Mouse (Mus musculus) lung, embryonic 16.5 days (tissue): Measurements from ENCODE around the gene Memo1. TPM values are rescaled to one million over a fixed set of nuclear protein-coding genes. Genes with fewer than 3 reads are reported as not detected.

Experiments used
- ATAC-seq: fragments of 200-750 bp; cut with Nextera tagmentation; 2 replicates; pipeline ENCODE4 v1.8.0; 2017; ENCODE audit warnings: low read depth, mild to moderate bottlenecking, moderate library complexity
- H3K27ac ChIP-seq: fragments of 300-500 bp; sonication (generic); 2 replicates; pipeline ENCODE4 v1.5.1; 2014; ENCODE audit warnings: mild to moderate bottlenecking, control low read depth, low read length
- H3K27me3 ChIP-seq: fragments of 300-500 bp; sonication (generic); 2 replicates; pipeline ENCODE4 v1.6.1; 2014; ENCODE audit warnings: low read depth, low read length, mixed read lengths; ENCODE audit not compliant: control insufficient read depth, insufficient read depth
- H3K36me3 ChIP-seq: fragments of 300-500 bp; sonication (generic); 2 replicates; pipeline ENCODE4 v1.6.1; 2014; ENCODE audit warnings: low read length; ENCODE audit not compliant: control insufficient read depth, insufficient read depth
- H3K4me1 ChIP-seq: fragments of 300-500 bp; sonication (generic); replicated peaks from 2 replicates; pipeline ENCODE4 v1.6.1; 2014; ENCODE audit warnings: low read length, mixed read lengths; ENCODE audit not compliant: control insufficient read depth, insufficient read depth
- H3K4me2 ChIP-seq: fragments of 300-500 bp; sonication (generic); 2 replicates; pipeline ENCODE4 v1.6.1; 2014; ENCODE audit warnings: low read depth, low read length, control low read depth
- H3K4me3 ChIP-seq: fragments of 300-500 bp; sonication (generic); 2 replicates; pipeline ENCODE4 v1.5.1; 2014; ENCODE audit warnings: mild to moderate bottlenecking, low read length, control low read depth
- H3K9ac ChIP-seq: fragments of 300-500 bp; sonication (generic); 2 replicates; pipeline ENCODE4 v1.6.1; 2014; ENCODE audit warnings: low read length, control low read depth
- H3K9me3 ChIP-seq: fragments of 300-500 bp; sonication (generic); 2 replicates; pipeline ENCODE4 v1.6.1; 2016; ENCODE audit warnings: low read length; ENCODE audit not compliant: control insufficient read depth
- WGBS: fragments of 180-500 bp; shearing (Covaris S2); extraction: QIAGEN DNeasy Blood & Tissue Kit; methylation state at CpG from one replicate; pipeline ENCODE4 v1.1.7; 2014; 5-methylcytosine and 5-hydroxymethylcytosine counted together
- polyA plus RNA-seq: library from polyadenylated mRNA; unstranded; fragments of >200 nt; fragmentation: Nextera tagmentation; extraction: Ambion mirVana; gene quantifications from 2 replicates; pipeline ENCODE4 v1.2.1, GENCODE M21; 2015

The Memo1 gene
- polyA plus RNA-seq, 1 experiment from 2014 or later: 85.1 TPM

DNA sequence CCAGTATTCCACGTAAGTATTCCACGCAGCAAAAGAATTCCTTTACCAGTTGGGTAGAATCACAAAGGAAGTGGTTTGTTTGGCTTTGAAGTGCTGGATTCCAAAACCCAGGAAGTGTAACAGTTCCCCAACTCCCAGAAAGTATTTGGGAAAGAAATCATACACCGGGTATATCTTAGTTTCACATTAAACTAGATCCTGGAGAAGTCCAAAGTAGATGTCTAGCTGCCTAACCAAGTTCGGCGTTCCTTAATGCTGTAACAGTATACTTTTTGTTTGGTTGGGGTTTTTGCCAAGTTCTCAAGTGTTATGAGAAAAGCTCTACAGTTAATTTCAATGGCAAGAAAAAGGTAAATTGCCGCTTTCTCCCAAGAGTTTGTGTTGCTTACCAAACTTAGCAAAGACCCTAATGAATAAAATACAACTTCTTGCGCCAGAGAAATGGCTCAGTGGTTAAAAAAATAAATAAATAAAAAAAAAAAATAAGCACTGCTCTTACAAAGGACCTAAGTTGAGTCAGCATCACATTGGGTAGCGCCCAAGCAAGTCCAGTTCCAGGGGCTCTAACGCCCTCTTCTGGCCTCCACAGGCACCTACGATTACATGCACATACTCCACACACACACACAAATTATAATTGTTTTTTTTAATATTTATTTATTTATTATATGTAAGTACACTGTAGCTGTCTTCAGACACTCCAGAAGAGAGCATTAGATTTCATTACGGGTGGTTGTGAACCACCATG is 929 bp upstream of the Memo1 start:
- Histone ChIP-seq H3K4me3 (peak overlapping the region; percentile 91), H3K4me2 (peak overlapping the region; percentile 81), H3K9me3 (no peaks in the 10 kb centered on the region), H3K36me3 (peaks cover 13% of the 10 kb centered on the region), H3K27ac (peak overlapping the region; percentile 99), H3K4me1 (peaks cover 11% of the 10 kb centered on the region), H3K9ac (peak overlapping the region; percentile 95), H3K27me3 (no peaks in the 10 kb centered on the region)
- WGBS: 33% methylated on average over 11 of the region's 11 CpGs
- ATAC-seq: no peak

DNA sequence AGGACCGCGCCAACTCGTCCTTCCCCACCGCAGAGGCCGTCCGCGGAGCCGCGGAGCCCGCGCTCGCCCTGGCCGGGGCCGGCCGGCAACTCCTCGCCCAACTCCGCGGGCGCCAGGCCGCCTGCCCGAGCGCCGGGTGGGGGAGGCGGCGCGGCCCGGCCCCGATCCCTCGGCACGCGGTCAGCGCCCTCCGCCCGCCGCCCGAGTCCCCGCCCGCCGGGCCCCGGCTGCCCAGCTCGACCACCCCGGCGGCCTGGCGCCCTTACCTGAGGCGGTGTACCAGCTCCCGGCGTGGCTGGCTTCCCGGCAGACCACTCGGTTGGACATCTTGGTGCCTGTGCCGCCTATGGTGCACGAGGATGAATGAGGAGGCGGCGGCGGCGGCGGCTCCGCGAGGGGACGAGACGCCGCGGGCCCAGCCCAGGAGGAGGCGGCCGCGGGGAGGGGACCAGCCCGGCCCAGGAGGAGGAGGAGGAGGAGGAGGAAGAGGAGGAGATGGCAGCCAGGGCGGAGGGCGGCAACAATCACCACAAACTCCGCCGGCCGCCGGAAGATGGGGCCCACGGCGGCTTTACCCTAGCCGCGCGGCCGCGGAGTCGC is 795 bp downstream of the Memo1 start:
- under 1% methylated on average over 67 of the region's 80 CpGs for WGBS
- peak overlapping the region; percentile 91 for H3K4me3 ChIP-seq
- ATAC-seq: peak; percentile 92
- peak overlapping the region; percentile 78 for H3K4me2 ChIP-seq
- H3K27ac ChIP-seq: peak overlapping the region; percentile 99
- no peaks in the 10 kb centered on the region for H3K27me3 ChIP-seq
- no peaks in the 10 kb centered on the region for H3K9me3 ChIP-seq
- H3K36me3 ChIP-seq: peaks cover 11% of the 10 kb centered on the region
- peaks cover 11% of the 10 kb centered on the region for H3K4me1 ChIP-seq
- H3K9ac ChIP-seq: peak overlapping the region; percentile 95

DNA sequence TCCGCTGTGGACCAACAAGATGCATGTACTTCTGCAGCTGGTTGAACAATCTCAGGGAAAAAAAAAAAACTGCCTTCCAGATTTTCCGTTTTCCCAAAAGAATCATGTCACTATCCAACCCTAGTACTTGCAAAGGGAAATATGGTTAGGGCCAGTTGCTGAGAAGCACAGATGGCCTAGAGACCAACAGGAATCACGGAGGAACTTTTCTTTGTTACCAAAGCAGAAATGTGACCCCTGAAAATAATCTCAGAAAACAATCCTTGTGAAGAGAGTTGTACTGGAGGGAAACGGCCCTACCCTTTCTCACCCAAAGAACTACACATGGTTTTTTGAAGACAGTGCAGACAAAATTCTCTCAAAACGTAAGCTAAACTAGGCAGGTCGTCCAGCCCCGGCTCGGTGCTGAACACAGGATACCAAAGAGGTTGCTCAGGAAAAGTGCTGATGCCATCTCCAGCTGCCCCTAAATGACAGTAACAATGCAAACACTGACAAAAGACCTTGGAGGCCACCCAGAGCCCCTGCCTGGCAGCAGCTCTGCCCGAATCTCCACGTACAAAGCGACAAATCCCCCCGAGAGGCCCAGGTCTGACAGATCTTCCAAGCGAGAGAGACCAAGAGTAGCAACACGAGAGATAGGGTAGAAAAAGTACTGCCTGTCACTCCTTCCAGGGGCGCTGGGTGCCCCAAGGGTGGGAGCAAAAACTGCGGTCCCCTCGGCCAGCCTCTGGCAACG is 1.5 kb downstream of the Memo1 start:
- WGBS: 1% methylated on average over 18 of the region's 18 CpGs

DNA sequence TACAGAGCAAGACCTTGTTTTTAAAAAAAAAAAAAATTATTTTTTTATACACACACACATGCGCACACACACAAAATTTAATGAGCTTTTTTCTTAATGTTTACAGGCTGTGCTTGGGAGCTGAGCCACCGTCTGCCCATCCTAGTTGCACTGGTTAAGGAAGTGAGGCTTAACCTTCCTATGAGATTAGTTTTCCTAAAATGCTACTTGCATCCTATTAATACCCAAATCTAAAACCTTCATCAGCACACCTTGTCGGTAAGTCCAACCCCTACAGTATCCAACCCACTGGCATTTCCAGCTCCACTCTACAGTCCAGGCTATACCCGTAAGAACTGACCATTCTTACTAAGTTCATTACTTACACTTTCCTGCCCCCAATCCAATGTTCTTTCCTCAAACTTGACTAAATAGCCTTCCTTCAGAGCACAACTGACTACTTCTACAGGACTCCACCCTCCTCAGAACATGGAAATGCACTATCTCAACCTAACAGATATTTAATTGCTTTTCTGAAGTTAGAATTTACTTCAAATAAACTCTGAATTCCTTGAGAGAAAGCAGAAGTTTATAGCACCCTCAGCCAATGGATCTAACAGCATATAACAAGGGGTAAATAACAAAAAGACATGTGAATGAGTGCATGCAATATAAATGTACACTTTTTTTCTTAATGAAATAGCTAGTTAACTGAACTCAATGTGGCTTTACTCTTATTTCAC is 3.5 kb downstream of the Memo1 start:
- Histone ChIP-seq H3K4me3 (no peak overlapping the region), H3K27me3 (no peaks in the 10 kb centered on the region), H3K9me3 (no peaks in the 10 kb centered on the region), H3K36me3 (no peaks in the 10 kb centered on the region), H3K4me2 (no peak overlapping the region), H3K27ac (no peak overlapping the region), H3K4me1 (peaks cover 11% of the 10 kb centered on the region), H3K9ac (no peak overlapping the region)
- WGBS: 79% methylated on average over 4 of the region's 4 CpGs
- no peak for ATAC-seq

More for the DNA sequence above, 1.5 kb downstream of the Memo1 start:
- Histone ChIP-seq H3K27me3 (no peaks in the 10 kb centered on the region), H3K4me1 (peaks cover 11% of the 10 kb centered on the region), H3K9me3 (no peaks in the 10 kb centered on the region), H3K27ac (peak overlapping the region; percentile 99), H3K4me2 (peak overlapping the region; percentile 78), H3K4me3 (peak overlapping the region; percentile 91), H3K36me3 (peaks cover 6% of the 10 kb centered on the region), H3K9ac (peak overlapping the region; percentile 95)
- no peak for ATAC-seq

DNA sequence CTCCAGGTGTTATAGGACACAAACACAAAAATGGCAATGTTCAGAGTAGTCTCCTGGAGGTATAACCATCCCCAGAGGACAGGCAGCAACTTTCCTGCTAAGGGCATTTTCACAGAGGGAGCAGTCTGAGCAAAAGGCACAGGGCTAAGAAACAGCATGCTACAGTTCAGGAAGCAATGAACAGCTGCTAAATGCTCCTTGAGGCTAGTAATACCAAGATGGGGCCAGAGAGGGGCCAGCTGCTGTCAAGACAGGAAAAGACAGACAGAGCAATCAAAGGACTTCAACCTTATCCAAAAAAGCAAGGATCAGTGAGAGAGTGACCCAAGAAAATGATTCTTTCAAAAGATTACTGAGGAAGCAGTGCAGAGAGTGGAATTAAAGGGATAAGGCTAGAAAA is 4.5 kb downstream of the Memo1 start:
- Histone ChIP-seq H3K27me3 (no peaks in the 10 kb centered on the region), H3K27ac (no peak overlapping the region), H3K4me1 (peaks cover 9% of the 10 kb centered on the region), H3K9ac (no peak overlapping the region), H3K9me3 (no peaks in the 10 kb centered on the region), H3K4me3 (no peak overlapping the region), H3K36me3 (no peaks in the 10 kb centered on the region), H3K4me2 (no peak overlapping the region)
- no peak for ATAC-seq

DNA sequence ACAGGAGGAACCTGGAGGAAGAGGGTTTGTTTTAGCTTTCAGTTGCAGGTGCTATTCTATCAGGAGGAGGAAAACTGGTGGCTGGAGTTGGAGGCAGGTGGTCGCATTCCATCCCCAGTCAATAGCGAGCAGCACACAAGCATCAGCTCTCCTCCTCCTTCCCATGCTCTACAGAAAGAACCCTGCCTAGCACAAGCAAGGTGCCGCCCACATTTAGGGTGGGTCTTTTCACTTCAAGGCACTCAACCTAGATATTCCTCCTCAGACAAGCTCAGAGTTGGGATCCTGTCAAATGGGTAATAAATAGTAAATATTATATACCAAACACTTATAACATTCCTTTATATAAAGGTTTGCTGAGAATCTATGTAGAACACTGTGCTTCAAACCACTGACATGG is 5.1 kb downstream of the Memo1 start:
- no peaks in the 10 kb centered on the region for H3K36me3 ChIP-seq
- WGBS: 55% methylated on average over 3 of the region's 3 CpGs
- H3K9ac ChIP-seq: no peak overlapping the region
- H3K4me2 ChIP-seq: no peak overlapping the region
- H3K9me3 ChIP-seq: no peaks in the 10 kb centered on the region
- H3K27me3 ChIP-seq: no peaks in the 10 kb centered on the region
- no peak overlapping the region for H3K27ac ChIP-seq
- no peak overlapping the region for H3K4me3 ChIP-seq
- peaks cover 9% of the 10 kb centered on the region for H3K4me1 ChIP-seq
- ATAC-seq: no peak

DNA sequence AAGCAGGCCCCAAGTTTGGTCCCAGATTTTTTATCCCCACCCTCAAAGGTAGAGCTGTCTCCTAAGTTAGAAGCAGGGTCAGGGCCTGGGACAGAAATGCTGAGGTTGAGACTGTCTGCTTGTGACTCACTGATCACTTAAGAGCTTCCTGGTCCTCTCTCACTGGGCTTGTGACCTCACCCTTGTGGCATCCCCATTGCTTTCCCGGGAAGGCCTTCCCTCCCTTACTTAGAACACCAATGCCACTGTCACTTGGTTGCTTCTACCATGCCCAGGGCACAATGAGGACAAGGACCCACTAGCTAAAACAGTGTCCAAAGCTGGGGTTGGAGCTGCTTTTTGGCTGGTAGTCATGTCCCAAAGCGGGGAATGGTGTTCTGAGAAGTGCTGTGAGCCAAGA is 6.7 kb downstream of the Memo1 start:
- Histone ChIP-seq H3K36me3 (no peaks in the 10 kb centered on the region), H3K4me2 (no peak overlapping the region), H3K27me3 (no peaks in the 10 kb centered on the region), H3K27ac (no peak overlapping the region), H3K4me1 (peaks cover 11% of the 10 kb centered on the region), H3K4me3 (no peak overlapping the region), H3K9ac (no peak overlapping the region), H3K9me3 (no peaks in the 10 kb centered on the region)
- WGBS: 68% methylated on average over 2 of the region's 2 CpGs
- ATAC-seq: no peak

DNA sequence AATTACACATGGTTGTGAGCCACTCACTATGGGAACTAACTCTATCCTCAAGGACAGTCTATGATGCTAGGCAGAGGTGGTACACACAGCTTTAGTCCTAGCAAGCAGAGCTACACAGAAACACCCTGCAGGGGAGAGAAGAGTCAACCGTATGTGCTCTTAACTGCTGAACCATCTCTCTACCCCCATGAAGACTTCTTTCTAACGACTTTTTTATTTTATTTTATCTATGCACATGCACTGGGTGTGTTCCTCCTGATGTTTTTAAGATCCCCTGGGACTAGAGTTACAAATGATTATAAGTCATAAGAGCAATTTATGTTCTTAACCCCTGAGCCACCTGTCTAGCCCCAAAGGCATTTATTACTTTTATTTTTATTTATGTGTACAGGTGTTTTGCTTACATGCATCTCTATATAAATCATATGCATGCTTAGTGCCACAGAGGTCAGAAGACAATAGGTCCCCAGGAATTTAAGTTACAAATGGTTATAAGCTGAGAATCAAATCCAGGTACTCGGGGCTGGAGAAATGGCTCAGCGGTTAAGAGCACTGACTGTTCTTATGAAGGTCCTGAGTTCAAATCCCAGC is 9.1 kb downstream of the Memo1 start:
- ATAC-seq: no peak
- H3K27me3 ChIP-seq: no peaks in the 10 kb centered on the region
- no peak overlapping the region for H3K4me2 ChIP-seq

More for the DNA sequence above, 9.1 kb downstream of the Memo1 start:
- Histone ChIP-seq H3K4me1 (peaks cover 2% of the 10 kb centered on the region; the same call in 1 of the 2 replicates), H3K9me3 (no peaks in the 10 kb centered on the region), H3K36me3 (no peaks in the 10 kb centered on the region), H3K27ac (no peak overlapping the region), H3K4me3 (no peak overlapping the region), H3K9ac (no peak overlapping the region)
- WGBS: 74% methylated on average over 4 of the region's 4 CpGs
